Mouse (Mus musculus) adrenal gland, adult 2 months (tissue): ENCODE results near the gene Fitm1. TPM values are rescaled to one million over a fixed set of nuclear protein-coding genes. Genes with fewer than 3 reads are reported as not detected.

Experiments used
- DNase-seq: peaks from one replicate; pipeline ENCODE4 v3.0.0; 2021
- polyA plus RNA-seq: library from polyadenylated mRNA; depleted of rRNA; stranded (reverse); fragments of >200 nt; gene quantifications from 2 replicates; pipeline ENCODE4 v1.2.3, GENCODE M21; 2012
- total RNA-seq, 2 experiments: library from RNA; stranded (reverse); gene quantifications; 2 replicates each; pipeline ENCODE4 v1.2.3; 2021

Gene Fitm1
- total and polyA plus RNA-seq, 3 experiments: 0.41 to 5.6 (median 1.5) TPM

DNA sequence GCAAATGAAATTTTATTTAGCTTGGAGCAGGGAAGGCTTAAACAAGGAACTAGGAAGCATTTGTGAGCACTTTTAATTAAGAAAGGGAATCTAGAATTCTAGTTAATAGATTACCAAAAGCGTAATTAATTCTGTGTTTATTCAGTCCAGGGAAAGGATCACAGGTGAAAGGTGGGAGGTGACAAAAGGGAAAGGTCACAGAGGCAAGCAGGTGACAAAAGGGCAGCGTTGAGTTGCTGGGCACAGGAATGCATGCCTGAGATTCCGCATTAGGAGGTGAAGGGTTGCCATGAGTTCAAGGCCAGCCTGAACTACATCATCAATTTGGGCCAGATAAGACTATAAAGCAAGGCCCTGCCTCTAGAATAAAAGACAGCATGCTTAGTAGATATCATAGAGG, 7.9 kb upstream of the Fitm1 start:
- DNase-seq: no peak

DNA sequence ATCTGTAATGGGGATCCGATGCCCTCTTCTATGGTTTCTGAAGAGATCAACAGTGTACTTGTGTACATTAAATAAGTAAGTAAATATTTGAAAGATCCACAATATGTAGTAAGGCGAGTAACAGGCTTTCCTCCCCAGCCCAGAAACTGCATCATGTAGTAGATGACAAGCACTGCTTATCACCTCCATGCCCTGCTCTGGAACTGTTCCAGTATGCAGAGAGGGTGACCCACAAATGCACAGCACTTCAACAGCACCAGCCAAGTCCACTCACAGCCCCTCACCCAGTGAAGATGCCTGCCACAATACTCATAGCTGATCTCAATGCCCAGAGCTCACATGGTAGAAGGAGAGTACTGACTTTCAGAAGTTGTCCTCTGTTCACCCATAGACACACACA, 4.8 kb upstream of the Fitm1 start:
- no peak for DNase-seq

DNA sequence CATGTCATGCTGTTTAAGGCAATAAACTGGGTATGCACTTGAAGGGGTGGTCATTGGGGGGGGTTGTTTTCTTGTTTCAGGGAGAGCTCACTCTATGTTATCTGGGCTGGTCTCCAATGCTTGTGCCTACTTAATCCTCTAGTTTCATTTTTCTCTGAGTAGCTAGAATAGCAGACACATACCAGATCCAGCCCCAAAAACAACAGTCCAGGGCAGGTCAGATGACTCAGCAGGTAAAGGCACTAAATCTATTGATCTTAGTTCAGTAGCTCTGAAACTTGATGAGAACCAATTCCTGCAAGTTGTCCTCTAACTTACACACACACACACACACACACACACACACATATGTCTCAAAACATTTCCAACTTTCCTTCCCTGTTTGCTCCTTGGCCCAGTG, 3.7 kb upstream of the Fitm1 start:
- no peak for DNase-seq

DNA sequence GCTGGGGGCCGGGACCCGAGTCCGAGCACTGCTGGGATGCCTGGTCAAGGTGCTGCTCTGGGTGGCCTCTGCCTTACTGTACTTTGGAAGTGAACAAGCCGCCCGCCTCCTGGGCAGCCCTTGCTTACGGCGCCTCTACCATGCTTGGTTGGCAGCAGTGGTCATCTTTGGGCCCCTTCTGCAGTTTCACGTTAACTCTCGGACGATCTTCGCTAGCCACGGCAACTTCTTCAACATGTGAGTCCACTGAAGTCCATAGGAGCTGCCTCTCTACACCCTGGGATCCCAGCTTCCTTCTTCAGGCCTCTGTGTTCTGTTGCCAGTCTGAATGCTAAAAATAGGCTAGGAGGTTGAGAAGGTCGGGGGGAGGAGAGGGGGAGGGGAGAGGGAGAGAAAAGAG, 294 bp downstream of the Fitm1 start:
- DNase-seq: no peak

DNA sequence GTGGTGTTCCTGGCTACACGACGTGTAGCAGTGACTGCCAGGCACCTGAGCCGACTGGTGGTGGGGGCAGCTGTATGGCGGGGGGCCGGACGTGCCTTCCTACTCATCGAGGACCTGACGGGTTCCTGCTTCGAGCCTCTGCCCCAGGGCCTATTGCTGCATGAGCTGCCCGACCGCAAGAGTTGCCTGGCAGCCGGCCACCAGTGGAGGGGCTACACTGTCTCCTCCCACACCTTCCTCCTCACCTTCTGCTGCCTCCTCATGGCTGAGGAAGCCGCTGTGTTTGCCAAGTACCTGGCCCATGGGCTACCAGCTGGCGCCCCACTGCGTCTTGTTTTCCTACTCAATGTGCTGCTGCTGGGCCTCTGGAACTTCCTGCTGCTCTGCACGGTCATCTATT, 959 bp downstream of the Fitm1 start:
- no peak for DNase-seq

DNA sequence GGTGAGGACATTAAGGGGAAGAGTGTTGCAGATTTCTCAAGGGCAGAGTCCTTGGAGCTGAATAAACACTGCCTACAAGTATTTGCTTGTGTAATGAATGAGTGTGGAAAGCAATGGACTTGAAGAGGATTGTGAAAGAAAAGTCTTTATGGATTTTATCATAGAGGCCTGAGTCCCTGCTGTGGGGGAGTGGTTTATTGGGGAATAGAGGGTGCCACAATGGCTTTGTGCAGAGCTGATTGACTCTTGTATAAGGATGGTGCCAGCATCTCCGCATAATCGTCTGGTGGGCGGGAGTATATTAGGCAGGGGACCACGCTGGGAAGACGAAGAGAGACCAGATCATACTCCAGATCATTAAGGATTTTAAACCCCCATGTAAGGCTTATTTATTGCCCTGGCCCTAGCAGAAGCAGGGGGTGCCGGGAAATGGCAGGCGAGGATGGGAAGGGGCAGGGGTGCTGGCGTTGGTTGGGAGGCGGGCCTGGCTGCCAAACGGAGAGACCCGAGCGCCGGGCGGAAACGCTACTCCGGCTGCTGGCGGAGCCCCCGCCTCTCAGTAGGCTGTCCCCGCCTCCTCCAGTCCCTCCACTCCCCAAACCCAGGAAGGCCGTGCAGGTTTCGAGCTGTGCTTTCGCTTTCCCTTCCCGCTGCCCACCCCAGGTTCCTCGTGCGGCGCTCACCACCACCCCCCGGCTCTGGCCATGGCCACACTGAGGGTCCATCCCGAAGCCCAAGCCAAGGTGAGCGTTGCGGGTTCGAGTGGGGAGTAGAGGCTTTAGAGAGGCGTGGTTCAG, 2.7 kb downstream of the Fitm1 start, which contains the start of gene Psme1:
Gene Psme1 (plus strand): TSS at position 253 of the 797 bp plus-strand sequence.
- DNase-seq: peak; percentile 92

DNA sequence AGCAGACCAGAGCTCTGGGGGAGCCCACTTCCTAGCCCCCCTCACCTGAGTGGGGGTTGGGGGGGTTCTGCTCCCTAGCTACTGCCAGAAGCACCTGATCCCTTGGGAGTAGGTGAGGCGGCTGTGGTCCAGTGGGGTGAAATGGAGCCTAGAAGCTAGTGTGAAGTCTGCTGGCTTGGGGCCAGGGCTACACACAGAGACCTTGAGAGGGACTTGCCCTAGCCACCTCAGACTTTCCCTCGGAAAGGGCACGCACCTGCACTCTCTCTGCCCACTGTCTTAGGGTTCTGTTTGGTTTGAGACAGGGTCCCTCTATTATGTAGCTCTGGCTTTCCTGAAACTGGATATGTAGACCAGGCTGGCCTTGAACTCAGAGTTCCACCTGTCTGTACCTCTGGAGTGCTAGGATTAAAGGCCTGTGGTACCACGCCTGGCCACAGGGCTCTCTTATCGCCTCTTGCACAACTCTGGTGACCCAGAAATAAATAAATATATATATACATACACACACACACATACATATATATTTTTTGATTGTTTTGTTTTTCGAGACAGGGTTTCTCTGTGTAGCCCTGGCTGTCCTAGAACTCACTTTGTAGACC, 3.4 kb downstream of the Fitm1 start:
- peak; percentile 84 for DNase-seq

DNA sequence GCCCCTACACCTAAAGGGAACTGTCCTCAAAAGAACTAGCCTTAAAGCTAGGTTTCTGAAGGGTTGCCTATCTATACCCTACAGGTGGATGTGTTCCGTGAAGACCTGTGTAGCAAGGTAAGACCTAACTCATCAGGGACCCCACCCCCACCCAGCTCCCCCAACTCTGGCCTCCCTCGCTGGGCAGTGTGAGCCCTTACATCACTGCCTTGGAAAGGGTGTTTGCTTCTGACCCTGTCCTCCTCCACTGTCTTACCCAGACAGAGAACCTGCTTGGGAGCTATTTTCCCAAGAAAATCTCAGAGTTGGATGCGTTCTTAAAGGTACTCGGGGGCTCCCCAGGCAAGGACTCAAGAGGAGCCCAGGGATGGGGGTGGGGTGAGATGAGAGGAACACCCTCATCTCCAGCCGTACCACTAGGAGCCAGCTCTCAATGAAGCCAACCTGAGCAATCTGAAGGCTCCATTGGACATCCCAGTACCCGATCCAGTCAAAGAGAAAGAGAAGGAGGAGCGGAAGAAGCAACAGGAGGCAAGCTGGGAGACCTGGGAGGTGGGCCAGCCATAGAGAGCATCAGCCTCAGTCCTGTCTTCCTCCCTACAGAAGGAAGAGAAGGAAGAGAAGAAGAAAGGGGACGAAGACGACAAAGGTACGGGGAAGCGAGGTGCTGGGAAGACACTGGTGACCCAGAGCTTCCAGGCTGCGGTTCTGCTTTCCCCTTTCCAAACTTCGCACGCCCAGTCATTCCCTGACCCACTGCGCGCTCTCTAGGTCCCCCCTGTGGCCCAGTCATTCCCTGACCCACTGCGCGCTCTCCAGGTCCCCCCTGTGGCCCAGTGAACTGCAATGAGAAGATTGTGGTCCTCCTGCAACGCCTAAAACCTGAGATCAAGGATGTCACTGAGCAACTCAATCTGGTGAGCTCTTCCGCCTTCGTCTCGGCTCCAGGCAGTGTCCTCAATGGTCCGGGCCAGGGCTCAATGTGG, 4.4 kb downstream of the Fitm1 start:
- DNase-seq: no peak

DNA sequence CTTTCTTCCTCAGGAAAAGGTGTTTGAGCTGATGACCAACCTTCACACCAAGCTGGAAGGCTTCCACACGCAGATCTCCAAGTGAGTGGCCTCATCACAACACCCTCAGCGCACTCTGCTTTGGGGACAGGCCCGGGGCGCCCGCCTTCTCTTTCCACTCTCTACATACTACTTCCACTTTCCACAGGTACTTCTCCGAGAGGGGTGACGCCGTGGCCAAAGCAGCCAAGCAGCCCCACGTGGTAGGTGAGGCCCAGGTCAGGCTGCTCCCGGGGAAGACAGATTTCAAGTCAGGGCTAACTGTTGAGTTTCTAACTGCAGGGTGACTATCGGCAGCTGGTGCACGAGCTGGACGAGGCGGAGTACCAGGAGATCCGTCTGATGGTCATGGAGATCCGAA, 5.3 kb downstream of the Fitm1 start:
- DNase-seq: no peak

DNA sequence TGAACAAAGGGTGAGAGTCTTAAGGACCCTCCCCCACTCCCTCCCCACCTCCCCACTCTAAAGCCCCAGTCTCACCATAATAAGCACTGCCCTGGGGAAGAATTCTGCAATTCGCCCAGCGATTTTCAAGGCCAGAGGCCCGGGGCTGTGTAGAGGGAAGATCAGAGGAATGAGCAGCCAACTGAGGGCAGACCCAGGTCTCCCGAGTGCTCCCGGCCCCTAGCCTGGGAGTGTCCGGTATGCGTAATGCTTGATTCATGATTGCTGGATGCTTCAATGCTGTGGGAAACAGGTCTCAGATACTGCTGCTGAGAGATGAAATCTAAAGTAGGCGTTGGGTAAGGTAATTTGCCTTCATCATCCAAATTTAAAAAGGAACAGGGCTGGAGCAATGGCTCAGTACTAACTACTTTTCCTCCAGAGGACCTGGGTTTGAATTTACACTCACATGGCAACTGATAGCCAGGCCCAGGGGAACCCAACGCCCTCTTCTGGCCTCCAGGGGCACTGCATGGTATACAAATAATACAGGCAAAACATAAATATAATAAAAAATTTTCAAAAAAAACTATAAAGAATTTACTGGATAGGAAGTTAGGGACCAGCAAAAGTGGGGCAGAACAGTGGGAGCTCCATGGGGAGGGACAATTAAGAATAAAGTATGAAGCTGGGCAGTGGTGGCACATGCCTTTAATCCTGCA, 6.7 kb downstream of the Fitm1 start:
- DNase-seq: peak; percentile 64

DNA sequence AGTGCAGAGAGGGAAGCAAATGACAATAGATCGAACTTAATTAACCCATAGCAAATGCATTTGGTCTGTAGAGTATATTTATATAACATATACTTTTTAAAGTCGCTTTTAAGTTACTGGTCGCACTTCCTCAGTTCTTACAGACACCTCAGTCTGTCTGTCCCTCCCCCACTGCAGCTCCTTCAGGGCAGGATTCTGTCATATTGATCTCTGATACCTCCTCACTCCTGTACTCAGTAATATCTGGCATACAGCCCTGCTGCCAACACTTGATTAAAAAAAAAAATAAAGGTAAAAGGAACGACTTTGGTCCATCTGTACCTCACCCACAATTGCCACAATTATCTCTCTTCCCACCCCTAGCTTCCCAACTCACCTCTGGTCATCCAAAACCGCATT, 8.9 kb downstream of the Fitm1 start:
- DNase-seq: no peak

DNA sequence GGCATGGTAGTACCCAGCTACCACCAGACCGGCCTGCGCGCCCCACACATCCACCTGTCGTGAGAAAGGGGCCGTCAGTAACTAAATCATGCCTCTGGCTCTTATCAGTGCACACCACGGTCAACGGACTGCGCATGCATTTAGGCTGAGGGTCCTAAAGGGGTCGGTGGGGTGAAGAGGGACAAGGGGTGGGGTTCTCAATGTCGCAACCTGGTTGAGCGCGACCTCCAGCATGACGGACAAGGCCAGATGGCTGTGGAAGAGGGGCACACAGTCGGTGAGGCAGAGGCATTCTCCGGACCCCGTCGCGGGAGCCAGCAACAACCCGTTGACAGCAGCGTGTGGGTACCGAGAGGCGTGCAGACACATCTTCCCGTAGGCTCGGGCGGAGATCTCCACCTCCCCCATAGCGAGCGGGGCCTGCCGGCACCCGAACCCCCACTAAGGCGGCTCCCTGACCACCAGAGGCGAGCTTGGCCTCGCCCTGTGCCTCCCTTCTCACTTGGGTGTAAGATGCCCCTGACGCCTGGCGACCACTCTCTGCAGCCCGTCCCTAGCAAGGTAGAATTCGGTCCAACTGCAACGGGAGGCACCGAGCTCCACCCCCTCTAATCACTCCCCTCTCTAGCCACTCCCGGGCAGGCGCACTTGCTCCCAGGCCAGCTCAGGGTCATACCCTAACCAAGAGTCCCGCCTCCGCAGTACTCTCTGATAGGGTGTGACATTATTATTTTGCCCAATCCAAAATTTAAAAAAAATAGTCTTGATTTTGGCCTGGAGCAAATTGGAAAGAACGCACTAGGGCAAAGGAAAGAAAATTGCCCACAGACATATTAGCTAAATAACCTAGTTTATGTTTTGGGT, 9.5 kb downstream of the Fitm1 start, which contains the start of gene Emc9:
Gene Emc9 (minus strand): TSS at position 601 of the 864 bp plus-strand sequence.
- peak; percentile 94 for DNase-seq

DNA sequence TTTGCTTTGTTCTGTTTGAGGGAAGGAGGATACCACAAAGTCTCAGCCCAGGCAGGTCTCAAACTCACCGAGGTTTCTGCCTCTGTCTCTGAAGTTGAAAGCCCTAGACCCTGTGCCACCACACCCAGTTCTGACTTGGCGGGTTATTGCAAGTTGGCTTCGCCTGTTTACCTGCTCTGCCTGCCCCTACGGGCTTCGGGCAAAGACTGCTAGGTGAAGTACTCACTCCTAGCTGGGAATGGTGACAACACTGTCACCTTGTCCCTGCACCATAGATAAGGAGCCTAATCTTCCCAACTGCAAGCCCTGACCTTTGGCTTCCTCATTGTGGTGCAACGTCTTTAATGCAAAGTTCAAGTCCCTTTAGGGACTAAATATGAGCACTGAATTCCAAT, 10.1 kb downstream of the Fitm1 start:
- DNase-seq: peak; percentile 39

DNA sequence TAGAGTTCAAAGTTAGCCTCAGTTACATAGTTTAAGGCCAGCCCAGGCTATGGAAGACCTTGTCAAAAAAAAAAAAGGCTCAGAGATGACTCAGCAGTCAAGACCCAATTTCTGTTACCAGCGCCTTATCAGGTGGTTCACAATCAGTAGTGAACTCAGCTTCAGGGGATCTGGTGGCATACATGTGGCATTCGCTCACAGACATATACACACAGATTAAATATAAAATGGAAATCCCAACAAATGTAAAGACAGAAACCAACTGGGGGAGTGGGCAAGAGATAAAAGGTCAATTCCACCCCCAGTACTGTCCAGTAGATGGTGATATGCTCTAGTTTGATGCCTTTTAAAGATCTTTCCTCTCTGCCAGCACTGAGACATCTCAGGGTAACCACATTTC, 10.7 kb downstream of the Fitm1 start:
- DNase-seq: no peak

DNA sequence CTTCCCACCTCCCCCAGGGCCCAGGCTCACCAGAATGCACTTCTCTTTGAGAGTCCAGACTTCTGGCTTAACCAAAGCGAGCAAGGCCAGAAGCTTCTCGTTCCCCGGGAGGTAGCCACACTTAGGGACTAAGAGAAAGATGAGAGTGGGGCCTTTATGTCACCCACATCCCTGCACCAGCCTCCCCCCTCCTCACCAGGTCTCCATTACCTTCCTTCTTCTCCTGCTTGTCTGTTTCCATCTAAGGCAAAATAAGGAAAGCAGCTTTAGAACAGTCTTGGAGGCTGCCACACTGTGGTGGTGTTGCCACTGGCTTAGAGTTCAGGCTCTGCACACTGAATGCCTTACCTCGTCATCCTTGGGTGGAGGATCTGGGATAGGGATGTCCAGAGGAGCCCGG, 13.9 kb downstream of the Fitm1 start:
- no peak for DNase-seq

DNA sequence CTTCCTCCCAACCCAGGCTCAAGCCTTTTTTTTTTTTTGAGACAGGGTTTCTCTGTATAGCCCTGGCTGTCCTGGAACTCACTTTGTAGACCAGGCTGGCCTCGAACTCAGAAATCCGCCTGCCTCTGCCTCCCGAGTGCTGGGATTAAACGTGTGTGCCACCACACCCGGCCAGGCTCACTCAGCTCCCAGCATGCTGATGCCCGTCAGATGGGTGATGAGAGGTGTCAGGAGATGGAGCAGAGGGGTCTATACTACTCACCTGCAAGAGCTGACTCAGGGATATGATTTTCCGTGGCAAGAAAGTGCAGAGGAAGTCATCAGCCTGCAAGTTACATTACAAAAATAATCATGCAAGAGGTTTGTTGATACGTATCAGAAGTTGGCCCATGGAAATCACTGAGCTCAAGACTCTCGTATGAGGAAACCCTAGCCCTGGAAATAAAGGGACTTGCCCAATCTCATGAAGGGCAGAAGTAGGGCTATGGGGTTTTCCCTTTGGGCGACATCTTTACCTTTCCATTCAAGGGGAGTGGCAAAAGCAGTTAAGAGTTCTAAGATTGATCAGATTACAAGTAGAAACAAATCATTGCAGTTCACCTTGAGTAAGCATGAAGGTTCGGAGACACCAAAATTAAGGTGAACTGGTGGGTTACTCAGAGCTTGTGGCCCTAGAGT, 14.5 kb downstream of the Fitm1 start:
- DNase-seq: no peak

DNA sequence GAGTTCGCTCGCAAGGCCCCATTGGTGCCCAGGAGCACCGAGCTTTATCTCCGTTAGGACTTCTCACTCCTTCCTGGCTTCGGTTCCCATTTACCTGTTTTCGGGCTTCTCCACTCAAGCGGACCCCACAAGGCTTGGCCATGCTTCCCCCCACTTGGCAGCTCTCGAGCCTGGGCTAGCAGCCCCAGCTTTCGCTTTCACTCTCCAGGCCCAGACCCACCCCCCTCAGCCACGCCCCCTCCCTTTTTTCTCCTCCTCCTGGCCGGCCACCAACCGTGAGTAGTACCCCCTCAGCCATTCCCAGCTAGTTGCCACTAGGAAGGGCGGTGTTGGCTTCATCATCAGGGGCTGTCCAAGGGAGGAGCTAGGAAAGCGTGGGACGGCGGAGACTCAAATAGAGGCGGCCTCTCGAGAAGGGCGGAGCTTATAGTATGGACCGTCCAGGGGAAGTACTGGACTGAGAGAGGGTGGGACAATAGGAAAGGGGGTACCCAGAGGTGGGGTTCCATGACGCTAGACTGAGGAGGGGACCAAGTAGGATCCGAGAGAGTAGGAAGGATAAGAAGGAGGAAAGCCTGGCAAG, 15.4 kb downstream of the Fitm1 start, which contains the start of gene Psme2:
Gene Psme2 (minus strand): TSS at position 366 of the 583 bp plus-strand sequence.
- peak; percentile 97 for DNase-seq

DNA sequence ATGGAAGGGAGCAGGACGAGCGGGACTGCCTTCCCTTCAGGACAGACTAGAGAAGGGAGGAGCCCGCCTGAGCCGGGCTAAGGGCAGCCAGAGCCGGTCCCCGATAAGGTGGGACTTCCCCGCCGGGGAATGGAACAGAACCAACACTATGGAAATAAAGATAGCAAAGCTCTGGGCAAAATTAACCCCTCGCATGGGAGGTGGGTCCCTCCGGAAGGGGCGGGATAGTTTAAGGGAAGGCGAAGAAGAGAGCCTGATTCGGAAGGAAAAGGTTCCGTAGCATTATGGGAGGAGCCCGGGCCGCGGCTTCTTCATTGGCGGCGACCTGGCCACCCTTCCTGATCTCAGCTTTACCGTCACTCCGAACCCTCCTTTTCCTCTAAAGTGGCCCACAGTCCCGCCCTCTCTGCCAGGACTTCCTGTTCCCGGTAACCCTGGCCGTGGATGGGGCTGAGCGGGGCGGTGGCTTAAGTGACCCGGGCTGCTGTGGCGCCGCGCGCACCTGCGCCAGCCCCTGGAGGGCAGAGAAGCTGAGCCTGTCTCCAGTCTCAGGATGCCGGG, 16.0 kb downstream of the Fitm1 start, which contains the start of gene Rnf31:
Gene Rnf31 (plus strand): TSS at position 378 of the 561 bp plus-strand sequence.
- peak; percentile 98 for DNase-seq

DNA sequence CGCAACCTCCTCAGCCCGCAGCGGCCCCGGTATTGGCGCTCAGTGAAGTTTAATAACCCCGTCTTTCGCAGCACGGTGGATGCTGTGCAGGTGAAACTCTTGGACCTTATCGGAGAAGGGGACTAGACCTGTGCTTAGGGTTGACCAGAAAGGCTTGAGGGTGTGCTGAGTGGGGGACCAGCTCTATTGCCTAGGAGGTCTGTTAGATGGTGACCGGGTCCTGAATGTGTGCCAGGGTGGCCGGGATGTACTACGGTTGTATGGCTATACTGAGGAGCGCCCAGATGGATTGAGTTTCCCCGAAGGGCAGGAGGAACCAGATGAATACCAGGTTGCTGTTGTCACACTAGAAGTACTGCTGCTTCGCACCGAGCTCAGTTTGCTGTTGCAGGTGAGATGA, 16.8 kb downstream of the Fitm1 start:
- DNase-seq: no peak
